Mouse (Mus musculus): ENCODE data around the gene Crip2.

Crip2 gene

DNA sequence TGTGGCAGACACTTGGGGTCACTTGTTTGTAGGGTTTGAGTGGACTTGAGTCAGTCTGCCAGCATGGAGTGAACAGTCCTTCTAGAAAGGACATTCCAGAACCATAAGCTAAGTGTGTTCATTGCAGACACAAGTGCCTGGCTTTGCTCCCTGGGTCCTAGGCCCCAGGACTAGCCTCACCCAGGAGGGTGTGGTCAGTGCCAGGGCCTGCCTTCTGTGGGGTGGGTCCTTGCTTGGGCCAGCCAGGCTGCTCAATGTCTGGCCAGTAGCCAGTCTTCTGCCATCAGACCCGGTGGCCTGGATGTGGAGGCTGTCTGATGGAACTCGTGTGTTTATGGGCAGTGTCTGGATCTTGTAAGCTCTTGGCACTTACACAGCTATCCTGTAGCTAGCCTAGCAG is 7.5 kb upstream of the Crip2 start:
- DNase-seq: peak; percentile 92

DNA sequence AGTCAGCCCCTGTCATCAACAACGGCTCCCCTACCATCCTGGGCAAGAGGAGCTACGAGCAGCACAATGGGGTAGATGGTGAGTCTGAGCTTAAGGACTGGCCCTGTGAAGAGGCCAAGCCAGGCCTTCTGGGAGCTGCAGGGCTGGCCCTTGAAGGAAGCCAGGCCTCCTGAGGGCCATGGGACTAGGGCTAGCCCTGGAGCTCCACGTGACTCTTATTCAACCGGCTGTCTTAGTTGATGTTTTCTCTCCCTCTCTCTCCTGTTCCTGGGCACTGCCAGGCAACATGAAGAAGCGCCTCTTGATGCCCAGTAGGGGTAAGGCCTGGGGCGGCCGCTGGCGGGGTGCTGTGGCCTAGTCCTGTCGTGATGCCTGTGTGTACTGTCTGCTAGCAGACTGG is 6.8 kb upstream of the Crip2 start:
- no peak for DNase-seq

GRCm38 (mm10) chr12:113133861-113134403 is 6.1 kb upstream of the Crip2 start:
- DNase-seq: no peak

DNA sequence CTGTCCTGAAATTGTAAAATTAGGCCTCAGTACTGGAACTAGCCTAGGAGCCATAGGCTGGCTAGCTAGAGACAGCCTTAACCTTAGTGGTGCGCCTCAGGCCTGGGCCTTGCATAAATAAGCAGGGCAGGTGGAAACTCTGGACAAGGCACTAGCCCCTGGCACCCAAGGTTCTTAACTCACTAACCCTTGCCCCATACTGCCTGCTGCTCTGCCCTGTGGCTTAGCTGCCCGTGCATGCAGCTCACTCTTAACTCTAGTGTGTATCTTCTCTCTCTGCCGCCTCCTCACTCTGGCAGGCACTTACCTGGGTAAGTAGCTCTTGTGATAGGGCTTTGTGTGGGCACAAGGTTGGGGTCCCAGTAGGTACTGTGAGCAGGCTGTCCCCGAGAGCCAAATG is 5.5 kb upstream of the Crip2 start:
- no peak for DNase-seq

DNA sequence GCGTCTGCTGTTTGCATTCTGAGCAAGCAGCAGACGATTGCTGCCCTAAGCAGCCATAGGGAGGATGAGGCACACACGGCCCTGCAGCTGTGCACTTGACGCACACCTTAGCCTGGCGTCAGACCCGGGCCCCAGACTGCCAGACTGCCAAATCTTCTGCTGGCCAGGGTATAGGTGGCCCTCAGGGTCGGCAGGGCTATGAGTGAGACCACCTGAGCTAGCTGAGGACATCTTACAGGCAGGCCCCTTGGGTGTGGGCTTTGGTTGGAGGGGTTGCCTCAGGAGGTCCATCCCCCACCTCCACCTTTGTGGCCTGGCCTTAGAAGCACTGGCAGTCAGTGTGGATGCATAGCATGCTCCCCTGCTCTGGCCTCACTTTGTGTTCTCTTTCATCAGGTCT is 4.6 kb upstream of the Crip2 start:
- no peak for DNase-seq

DNA sequence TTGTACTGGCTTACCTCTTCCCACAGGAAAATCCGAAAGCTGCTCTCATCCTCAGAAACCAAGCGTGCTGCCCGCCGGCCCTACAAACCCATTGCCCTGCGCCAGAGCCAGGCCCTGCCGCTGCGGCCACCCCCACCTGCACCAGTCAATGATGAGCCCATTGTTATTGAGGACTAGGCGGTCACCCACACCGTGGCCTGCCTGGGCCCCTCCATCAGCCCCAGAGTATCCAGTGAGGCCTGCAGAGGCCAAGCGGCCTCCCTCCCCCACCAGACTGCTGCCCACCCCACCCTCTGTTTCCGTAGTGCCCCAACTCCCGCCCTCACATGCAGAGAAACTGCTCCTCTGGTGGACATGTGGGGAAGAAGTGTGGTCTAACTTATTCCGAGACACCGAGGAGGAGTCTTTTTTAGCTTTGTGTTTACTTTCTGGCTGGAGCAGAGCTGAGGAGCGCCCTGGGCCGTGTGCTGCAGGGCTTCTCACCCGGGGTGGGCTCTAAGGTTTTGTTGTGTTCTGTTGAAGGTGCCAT is 3.5 kb upstream of the Crip2 start:
- no peak for DNase-seq

DNA sequence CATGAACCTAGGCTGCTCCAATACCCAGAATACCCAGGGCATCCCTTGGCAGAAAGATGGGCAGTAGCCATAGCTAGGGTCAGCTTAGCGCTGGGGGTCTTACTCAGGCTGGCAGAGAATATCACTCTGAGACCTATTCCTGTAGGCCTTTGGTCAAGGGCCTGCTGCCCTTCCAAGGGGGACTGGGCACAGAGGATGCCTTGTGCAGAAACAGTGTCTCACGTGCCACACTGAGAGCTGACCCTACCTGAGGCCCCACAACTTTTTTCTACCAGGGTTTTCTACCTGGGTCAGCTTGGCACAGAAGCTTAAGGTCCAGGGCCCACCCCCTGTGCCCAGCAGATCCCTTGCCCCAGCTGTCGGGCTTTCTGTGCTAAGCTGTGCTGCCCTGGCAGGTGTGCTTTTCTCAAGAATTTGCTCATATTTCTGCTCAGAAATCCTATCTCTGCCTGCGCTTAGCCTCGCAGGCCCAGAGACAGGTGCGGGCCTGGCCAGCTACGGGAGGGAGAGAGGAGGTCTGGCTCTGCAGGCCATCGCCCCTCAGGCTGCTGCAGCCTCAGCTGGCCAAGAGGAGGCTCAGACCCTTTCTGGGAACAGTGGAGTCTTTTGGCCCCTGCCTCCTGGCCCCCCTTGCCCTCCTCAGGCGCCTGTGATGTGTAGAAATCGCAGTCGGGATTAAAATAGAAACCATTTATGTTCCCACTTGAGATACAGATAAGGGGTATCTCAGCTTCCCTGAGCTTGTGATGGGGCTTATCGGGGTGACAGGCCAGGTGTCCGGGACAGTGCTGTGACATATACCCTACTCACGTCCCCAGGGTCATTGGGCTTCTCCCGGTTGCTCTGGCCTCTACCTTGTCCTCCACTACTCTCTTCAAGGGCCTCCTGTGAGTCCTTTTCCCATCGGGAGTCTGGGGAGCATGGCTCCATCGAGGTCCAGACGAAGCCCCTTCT is 2.5 kb upstream of the Crip2 start:
- no peak for DNase-seq

GRCm38 (mm10) chr12:113138291-113138690 is 1.7 kb upstream of the Crip2 start:
- no peak for DNase-seq

- peak; percentile 73 for DNase-seq
Observed at GRCm38 (mm10) chr12:113138901-113139864, 853 bp upstream of the Crip2 start.

GRCm38 (mm10) chr12:113140616-113141411 is 778 bp downstream of the Crip2 start:
- peak; percentile 59 for DNase-seq

DNA sequence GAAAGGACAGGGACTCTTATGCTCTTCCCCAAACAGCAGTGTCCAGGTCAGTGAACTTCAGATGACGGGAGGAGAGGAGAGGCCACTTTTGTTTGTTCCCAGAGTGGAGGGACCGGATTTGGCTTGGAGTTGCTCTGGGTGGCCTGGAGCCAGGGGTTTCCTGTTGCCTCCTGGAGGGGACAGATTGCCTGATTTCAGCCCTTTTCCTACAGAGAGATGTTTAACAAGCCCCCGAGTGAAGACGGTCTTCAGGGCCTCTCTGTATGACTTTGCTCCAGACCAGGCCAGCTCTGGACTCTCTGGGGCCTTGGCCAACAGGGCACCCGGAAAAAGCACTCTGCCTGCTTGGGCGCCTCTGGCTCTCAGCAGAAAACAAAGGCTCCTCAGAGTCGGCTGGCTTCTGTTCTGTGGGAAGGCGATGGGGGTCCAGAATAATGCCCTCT is 1.5 kb downstream of the Crip2 start:
- peak; percentile 81 for DNase-seq

DNA sequence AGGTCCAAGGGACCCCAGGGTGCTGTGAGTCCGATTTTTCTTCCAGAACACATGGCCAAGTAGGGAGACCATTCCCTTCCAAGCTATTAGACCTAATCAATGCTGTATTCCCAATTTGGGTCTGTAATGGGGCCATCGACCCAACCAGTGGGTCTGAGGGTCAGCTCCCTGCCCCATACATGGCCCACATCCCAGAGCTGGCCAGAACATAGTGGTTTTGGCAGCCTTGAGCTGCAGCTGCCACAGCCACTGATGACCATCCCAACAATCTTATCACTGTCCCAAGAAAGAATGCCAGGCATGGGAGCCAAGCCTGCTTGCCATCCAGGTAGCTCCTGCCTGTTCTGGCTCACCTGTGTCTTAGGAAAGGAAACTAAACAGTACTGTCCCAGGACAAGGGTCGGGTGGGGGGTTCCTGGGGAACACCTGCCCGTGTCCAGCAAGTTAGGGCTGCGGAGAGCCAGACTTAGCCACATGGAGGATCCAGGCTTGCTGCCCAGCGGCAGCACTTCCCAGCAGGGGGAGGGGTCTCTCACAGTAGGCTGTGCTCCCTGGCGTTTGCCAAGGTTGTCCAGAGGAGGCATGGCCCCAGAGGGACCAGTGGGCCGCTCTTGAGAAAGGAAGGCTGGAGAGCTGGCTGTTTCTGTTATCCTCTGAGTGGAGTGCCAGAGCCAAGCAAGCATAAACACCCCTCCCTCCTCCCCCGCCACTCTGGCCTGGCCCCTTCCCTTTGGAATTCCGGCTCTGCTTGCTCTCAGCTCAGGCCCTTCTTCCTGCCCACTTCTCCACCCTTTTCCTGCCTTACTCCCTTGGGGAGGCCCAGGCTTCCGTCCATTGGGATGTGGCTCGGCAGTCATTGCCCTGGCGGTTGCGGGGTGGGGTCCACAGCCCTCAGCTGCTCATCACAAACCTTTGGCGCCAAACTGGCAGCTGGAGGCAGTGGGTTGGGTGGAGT is 2.3 kb downstream of the Crip2 start:
- DNase-seq: peak; percentile 88

DNA sequence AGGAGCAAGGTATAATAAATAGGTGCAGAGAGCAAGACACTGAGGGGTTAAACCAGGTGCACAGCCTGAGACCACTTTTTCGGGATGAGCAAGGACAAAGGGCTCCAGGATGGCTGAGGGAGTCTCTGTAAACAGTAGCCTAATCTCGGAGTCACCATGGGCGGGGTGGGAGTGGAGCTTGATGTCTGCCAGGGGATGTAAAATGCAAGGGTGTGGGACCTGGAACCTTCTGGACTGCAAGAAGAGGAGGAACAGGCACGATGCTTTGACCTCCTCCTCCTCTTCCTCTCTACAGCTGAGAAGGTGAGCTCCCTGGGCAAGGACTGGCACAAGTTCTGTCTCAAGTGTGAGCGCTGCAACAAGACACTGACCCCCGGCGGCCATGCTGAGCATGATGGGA is 3.1 kb downstream of the Crip2 start:
- peak; percentile 50 for DNase-seq

DNA sequence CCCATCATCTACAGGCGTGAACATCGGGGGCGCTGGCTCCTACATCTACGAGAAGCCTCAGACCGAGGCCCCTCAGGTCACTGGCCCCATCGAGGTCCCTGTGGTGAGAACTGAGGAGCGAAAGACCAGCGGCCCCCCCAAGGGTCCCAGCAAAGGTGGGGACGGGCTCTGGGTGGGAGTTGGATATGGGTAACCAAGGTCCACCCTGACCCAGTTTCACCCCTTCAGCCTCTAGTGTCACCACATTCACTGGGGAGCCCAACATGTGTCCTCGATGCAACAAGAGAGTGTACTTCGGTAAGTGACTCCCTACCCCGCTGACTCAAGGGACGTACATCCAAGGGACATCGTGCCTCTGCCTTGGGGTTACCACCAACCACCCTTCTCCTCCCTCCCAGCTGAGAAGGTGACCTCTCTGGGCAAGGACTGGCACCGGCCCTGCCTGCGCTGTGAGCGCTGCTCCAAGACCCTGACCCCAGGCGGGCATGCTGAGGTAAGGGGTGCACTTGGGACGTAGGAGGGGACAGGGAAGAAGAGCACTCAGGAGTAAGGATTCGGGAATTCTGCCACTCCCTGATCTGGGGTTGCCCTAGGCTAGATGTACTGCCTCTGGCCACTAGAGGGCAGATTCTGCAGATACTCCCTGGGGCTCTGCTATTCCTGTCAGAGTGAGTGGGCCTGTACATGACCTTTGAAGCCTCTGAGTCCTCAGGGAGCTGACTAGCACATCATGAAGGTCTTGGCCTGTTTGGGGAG is 4.1 kb downstream of the Crip2 start:
- peak; percentile 67 for DNase-seq

DNA sequence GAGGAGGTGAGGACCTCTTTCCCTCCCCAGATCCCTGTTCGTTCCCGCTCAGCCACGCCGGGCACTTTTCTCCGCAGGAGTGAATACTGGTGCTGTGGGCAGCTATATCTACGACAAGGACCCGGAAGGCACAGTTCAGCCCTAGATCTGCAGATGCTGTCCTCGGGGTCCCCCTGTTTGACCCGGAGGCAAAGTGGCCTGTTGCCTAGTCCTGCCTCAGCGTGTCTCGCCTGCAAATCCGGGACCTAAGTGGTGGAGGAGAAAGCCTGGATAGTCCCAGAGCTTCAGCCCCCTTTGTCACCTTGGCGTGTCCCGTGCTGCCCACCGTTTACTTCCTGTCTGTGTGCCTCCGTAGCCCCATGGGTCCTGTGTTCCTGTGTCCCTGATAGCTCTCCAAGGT is 4.8 kb downstream of the Crip2 start:
- no peak for DNase-seq

DNA sequence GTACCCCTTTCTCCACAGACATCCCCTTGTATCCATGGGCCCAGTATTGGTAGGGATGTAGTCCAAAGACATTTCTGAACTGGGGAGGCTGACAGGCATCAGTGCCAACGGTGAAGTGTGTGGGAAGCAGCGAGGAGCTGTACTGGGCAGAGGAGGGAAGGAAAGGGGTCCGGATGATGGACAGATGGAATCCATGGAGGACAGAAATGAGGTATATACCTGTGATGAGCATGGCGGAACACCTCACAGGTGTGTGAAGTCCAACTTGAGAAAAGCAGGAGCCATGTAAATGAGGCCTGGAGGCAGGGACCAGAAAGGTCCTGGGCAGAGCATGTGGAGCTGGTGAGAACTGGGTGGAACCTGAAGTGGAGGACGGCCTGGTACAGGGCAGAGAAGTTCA is 5.6 kb downstream of the Crip2 start:
- DNase-seq: no peak

- peak; percentile 92 for DNase-seq
Observed at GRCm38 (mm10) chr12:113146112-113147057, 6.3 kb downstream of the Crip2 start, which contains the start of gene Crip1. TSS of gene Crip1 (plus strand) at chr12:113146316.

GRCm38 (mm10) chr12:113147481-113147880 is 7.4 kb downstream of the Crip2 start:
- no peak for DNase-seq

Data from lung, postnatal 14 days (tissue).